Mouse (Mus musculus): ENCODE measurements around the gene Gnaq. TPM values are rescaled to one million over a fixed set of nuclear protein-coding genes. Genes with fewer than 3 reads are reported as not detected.
A peak's percentile ranks its signal among the peaks of the same experiment; 100 is the strongest.

Gene Gnaq
- polyA plus RNA-seq, 3 experiments from 2014 or later, result 17.5 to 40.9 (median 26.6) TPM

GRCm38 (mm10) chr19:16382392-16382791 lies 249.8 kb downstream of the Gnaq start:
- no peak for ATAC-seq

GRCm38 (mm10) chr19:16383127-16383526 lies 250.5 kb downstream of the Gnaq start:
- ATAC-seq, result no peak

- ATAC-seq, result no peak
Measured at GRCm38 (mm10) chr19:16384094-16384493, 251.5 kb downstream of the Gnaq start.

DNA sequence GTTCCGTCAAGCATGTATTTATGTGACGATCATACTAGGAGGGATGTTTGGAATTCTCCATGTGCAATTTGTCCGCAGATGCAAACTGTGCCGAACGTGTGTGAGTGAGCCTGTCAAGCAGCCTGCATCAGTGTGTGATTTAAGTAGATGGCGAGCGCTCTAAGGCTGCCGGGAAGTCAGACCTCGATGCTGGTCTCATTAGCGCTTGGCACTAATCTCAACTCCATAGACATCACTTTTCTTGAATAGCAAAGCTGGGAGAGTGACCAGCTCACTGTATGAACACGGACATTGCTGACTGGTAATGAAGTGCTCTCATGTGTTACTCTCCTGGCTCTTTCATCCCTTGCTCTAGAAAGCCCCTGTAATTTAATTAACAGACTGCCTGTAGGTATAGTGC lies 252.3 kb downstream of the Gnaq start:
- ATAC-seq, result no peak

GRCm38 (mm10) chr19:16386514-16386913 lies 253.9 kb downstream of the Gnaq start:
- ATAC-seq, result no peak

DNA sequence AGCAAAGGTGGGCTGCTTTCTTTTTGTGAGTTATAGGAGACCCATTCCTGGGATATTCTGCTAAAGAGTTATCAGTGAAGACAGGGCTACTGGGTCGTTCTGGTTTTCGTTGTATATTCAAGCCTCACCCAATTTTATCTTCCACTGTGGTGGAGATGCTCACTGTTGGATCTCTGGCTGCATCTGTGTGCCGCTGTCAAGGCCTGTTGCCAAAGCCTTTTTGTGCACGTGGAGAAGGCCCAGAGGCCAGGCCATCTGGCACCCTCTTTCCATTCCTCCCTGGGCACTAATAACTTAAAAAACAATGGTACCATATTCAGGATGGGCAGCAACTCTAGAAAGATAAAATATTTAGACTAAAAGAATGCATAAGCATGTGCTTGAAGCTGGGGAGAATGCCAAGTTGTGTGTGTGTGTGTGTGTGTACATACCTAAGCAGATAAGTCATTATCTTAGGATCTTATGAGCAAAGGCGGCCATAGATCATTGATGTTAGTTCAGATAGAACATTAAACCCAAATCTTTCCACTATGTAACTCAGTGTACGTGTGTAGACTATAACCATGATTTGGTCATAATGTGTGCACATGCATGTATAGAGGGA lies 257.7 kb downstream of the Gnaq start:
- ATAC-seq, result no peak

DNA sequence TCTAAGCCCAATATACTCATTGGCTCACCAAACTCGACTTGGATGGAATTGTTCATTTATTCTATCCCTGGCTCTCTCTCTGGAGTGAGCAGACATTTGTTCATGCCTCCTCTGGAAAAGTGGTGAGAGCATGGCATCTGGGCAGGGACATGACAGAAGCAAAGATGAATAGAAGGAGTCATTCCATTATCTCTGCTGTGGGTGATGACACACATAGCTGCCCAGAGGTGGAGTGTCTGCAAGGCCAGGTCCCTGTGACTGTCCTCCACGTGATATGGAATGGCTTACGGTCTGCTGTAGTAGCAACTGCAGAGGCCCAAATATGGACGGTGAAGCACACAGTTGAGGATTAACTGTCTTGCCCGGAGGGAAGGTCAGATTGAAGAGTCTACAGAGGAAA lies 261.8 kb downstream of the Gnaq start:
- ATAC-seq, result no peak

DNA sequence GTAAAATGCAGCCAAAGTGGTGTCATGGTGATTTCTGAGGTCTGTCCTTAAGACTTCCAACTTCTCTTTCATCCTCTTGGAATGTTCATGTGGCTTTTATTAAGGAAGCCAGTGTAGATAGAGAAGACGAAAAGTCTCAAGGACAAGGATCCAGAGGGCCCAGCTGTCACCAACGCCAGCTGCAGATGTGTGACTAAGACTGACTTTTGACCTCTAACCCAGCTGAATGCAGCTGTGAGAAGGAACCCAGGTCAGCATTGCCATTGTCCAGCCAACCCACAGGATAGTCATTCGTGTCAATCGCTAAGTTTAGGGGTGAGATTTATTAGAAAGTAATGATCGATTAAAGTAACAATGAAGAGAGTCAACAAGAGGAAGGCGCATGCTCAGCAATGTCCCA lies 270.5 kb downstream of the Gnaq start:
- ATAC-seq, result no peak

DNA sequence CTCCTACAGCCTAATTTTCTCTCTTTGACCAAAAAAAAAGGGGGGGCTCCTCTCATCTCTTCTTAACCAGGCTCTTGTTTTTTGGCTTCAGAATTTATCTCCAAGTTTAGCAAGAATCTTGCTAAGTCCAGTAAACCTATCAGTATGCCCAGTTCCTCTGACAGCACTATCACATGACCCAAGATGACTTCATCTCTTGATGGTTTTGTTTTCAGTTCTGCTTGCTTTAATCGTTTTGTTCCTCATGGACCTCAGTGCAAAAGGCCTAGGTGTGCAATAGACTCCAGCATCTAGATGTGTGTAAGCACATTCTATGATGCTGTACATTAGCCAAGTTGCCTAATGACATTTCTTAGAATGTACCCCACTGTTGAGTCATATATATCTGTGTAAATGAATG lies 275.1 kb downstream of the Gnaq start:
- no peak for ATAC-seq

DNA sequence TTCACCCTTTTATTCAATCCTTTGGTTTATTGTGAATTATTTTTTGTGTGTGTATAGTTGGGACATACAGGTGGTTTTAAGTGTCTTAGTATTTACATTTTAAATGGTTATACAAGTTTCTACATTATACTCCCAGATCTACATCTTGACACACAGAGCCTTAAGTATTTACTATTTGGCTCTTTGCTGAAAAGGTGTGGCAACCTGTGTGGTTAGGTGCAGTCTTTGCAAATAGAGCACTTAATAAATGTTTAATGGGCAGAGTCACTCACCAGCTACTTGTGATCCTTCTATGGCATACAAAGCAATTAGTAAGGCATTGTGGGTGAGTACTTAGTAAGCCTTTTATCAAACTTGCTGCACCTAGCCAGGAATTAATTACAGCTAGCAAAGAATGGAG lies 278.7 kb downstream of the Gnaq start:
- no peak for ATAC-seq

GRCm38 (mm10) chr19:16418086-16418663 lies 285.5 kb downstream of the Gnaq start:
- ATAC-seq, result peak; percentile 82

DNA sequence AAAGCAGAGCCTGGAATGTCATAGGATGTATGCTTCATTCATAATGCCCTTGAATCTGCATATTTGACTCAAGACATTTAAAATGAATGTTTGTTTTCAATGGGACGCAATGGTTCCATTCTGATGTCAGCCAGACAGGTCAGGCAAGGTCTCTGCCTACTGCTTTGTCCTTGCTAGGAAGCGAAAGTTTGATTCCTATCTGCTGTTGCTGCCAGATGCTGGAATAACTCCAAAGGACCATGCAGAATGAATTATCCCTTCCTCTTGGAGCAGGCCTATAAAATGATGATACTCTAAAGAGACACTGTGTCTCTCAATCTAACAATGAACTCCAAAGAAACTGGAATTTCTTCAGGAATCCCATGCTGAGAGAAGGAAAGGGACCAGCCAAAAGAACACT lies 293.0 kb downstream of the Gnaq start:
- no peak for ATAC-seq

GRCm38 (mm10) chr19:16431368-16431767 lies 298.7 kb downstream of the Gnaq start:
- no peak for ATAC-seq

GRCm38 (mm10) chr19:16434879-16435278 lies 302.2 kb downstream of the Gnaq start:
- peak; percentile 40 for ATAC-seq

DNA sequence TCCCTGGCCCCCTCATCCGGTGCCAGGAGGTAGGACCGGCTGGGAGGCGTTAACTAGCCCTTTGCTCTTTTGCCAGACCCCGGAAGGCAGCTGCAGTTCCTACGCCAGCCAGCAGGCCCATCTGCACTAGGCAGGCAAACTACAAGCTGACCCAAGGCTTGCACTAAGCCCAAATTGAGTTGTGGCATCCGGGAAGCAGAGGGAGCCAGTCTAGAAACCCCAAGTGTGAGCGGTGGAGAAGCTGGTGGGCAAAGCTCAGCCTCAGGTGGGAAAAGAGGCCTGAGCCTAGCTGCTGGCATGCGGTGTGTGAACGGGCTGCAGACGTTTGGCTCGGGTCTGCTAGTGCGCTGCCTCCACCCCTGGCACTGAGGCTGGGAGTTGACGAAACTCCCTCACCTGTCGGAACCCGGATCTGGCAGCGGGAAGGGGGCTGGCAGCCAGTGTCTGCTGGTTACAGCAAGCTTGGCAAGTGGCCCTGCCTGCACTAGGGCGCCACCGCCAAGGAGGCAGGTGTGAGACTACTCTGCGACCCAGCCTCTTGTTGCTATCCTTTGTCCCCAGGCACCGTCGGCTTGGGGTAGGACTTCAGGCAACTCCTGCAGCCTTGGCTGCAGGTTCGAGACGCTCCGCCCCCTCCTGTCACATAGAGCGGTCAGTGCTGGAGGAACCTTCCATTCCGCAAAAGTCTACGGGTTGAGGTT lies 303.1 kb downstream of the Gnaq start, which contains the start of gene Gna14:
Gene Gna14, plus strand, starts transcription at position 232 of the 701 bp plus-strand sequence.
- peak; percentile 68 for ATAC-seq

DNA sequence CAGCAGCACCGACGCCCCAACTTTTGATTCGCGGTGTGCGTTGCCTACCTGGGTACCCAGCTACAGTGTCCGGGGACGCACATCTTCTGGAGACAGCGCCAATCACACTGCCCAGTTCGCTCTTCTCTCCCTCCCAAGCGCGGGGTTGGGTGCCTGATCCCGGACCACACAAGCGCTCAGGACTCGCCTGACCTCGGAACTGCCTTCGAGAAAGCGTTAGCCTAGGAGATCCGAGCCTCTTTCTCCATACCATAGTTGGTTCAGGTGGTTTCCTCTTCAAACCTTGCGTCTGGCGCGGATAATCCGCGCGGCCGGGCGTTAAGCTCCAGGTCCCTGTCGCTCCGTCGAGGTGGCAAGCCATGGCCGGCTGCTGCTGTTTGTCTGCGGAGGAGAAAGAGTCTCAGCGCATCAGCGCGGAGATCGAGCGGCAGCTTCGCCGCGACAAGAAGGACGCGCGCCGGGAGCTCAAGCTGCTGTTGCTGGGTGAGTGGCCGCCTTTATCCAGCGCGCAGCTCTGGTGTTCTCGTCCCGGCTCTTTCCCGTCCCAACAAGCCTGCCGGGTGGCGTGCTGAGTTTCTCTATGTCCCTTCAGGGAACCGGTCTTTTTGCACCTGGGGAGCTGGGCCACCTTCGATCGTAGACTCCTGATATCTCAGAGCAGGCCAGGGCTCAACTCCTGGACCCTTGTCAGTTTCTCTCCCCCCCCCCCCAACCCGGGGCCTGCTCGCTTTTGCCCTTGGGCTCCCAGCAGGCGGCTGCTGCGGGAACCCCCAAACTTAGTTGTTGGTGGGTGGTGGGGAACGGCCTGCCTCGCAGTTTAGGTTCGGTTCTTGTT lies 303.9 kb downstream of the Gnaq start:
- peak; percentile 10 for ATAC-seq

Other genes starting within 250 kb of the Gnaq start
- gene Psat1, start 185.5 kb upstream of the Gnaq start, polyA plus RNA-seq (2017; shearing (Covaris generic)), result 10 to 100 TPM; 41.8 to 72.6 (median 54.3) TPM
- 1 to 10 TPM; 2.6 to 3.7 (median 3.0) TPM for gene Cep78, start 147.8 kb upstream of the Gnaq start, polyA plus RNA-seq (2017; shearing (Covaris generic))

Measured in inflammation-experienced regulatory T-cells, adult 6 months (primary cell).